In genomic region chr11:119035686-119036165, GRCm38 (mm10) we compare ENCODE assay signal across 12 mouse cellular contexts. TPM values are rescaled to one million over a fixed set of nuclear protein-coding genes. Genes with fewer than 3 reads are reported as not detected.
DNase-seq lines count a peak whose midpoint lies in the region; ATAC-seq lines count a peak whose summit lies in the region.
"Had no signal": no experiment of that assay in that cellular context is flagged by ENCODE, and none has a peak within 500 bp of the region (broad histone marks: within the 10 kb centered on the region; RNA-seq: fewer than 3 reads in every experiment).

No protein-coding gene starts in this region.

- no peak for ATAC-seq in hindbrain, embryonic 11.5 days (ENCODE audit: low FRiP score)
- no peak for ATAC-seq in midbrain, embryonic 14.5 days (ENCODE audit: low FRiP score, low TSS enrichment)

- no peak overlapping the region for H3K4me3 ChIP-seq in hindbrain, embryonic 11.5 days (ENCODE audit: low read depth, low read length)
- no peak overlapping the region; the same call in 1 of the 2 replicates for H3K4me3 ChIP-seq in midbrain, embryonic 14.5 days (replicated peaks; ENCODE audit: low read depth, low read length)
- H3K4me3 ChIP-seq: liver, embryonic 13.5 days had no signal

- peaks cover 47% of the 10 kb centered on the region for H3K27me3 ChIP-seq in hindbrain, embryonic 11.5 days (ENCODE audit: control insufficient read depth, insufficient read depth, low read length)
- peaks cover 51% of the 10 kb centered on the region for H3K27me3 ChIP-seq in midbrain, embryonic 14.5 days (ENCODE audit: control insufficient read depth, insufficient read depth, low read length)

- WGBS in hindbrain, embryonic 11.5 days = under 1% methylated on average over 21 of the region's 21 CpGs
- WGBS in midbrain, embryonic 14.5 days = 2% methylated on average over 21 of the region's 21 CpGs

- peaks cover 29% of the 10 kb centered on the region for H3K4me1 ChIP-seq in hindbrain, embryonic 11.5 days (replicated peaks; ENCODE audit: control insufficient read depth, insufficient read depth, low read length)
- peaks cover 47% of the 10 kb centered on the region for H3K4me1 ChIP-seq in midbrain, embryonic 14.5 days (ENCODE audit: control insufficient read depth, insufficient read depth, low read length)

- H3K9me3 ChIP-seq in hindbrain, embryonic 11.5 days (ENCODE audit: control insufficient read depth, low read length) = no peaks in the 10 kb centered on the region
- H3K9me3 ChIP-seq in midbrain, embryonic 14.5 days (ENCODE audit: control insufficient read depth, low read length) = no peaks in the 10 kb centered on the region
- H3K9me3 ChIP-seq: liver, embryonic 13.5 days had no signal

- no peaks in the 10 kb centered on the region for H3K36me3 ChIP-seq in hindbrain, embryonic 11.5 days (ENCODE audit: control insufficient read depth, insufficient read depth, low read length)
- H3K36me3 ChIP-seq in midbrain, embryonic 14.5 days (ENCODE audit: control insufficient read depth, insufficient read depth, low read length) = peaks cover 17% of the 10 kb centered on the region

- H3K9ac ChIP-seq in hindbrain, embryonic 11.5 days (ENCODE audit: low read depth, low read length) = no peak overlapping the region
- H3K9ac ChIP-seq in midbrain, embryonic 14.5 days (replicated peaks; ENCODE audit: low read length) = no peak overlapping the region
- H3K9ac ChIP-seq: liver, embryonic 13.5 days had no signal

- H3K4me2 ChIP-seq in hindbrain, embryonic 11.5 days (replicated peaks; ENCODE audit: low read depth, low read length) = peak overlapping the region; percentile 9
- H3K4me2 ChIP-seq in midbrain, embryonic 14.5 days (ENCODE audit: low read length) = peak overlapping the region; percentile 32
- H3K4me2 ChIP-seq: liver, embryonic 13.5 days had no signal

- no peak overlapping the region for H3K27ac ChIP-seq in hindbrain, embryonic 11.5 days (ENCODE audit: low read depth, low read length)
- no peak overlapping the region for H3K27ac ChIP-seq in midbrain, embryonic 14.5 days (replicated peaks; ENCODE audit: low read depth, low read length)
- H3K27ac ChIP-seq: liver, embryonic 13.5 days had no signal

- peak; percentile 77 for DNase-seq in ES-CJ7 (ENCODE audit: low read depth, low spot score)
- DNase-seq in embryo, embryonic 10.5 days (ENCODE audit: low spot score) = peak; percentile 72
- peak; percentile 69 for DNase-seq in hindbrain, embryonic 11.5 days (ENCODE audit: low spot score)
- DNase-seq in midbrain, embryonic 14.5 days = peak; percentile 75
- DNase-seq in left cerebral cortex, adult 9 months (ENCODE audit: low spot score in 2 of 2) = no peak
- no peak for DNase-seq in heart, adult 8-10 months (ENCODE audit: low spot score)
- no peak for DNase-seq in urinary bladder, postnatal 14 days (ENCODE audit: low spot score)
- DNase-seq: kidney, adult 8-10 months; liver, embryonic 13.5 days; right cerebral cortex, postnatal 25 days had no signal

RNA-seq across cellular contexts. Expression of gene Cbx8, which starts 5.0 kb away (rescaled TPM):
- 9.1 and 9.3 TPM in 2 replicates for polyA plus RNA-seq in hindbrain, embryonic 11.5 days (2014; fragmentation: Nextera tagmentation; extraction: Ambion mirVana)
- polyA plus RNA-seq in midbrain, embryonic 14.5 days (2014; fragmentation: Nextera tagmentation; extraction: Ambion mirVana) = 11.5 and 12.4 TPM in 2 replicates
- total RNA-seq in heart, adult 8-10 months (2022) = 1 to 10 TPM; 3.6 to 4.9 (median 4.6) TPM

RNA-seq across cellular contexts. Expression of gene Cbx2, which starts 13.0 kb away (rescaled TPM):
- 44.4 and 54.5 TPM in 2 replicates for polyA plus RNA-seq in hindbrain, embryonic 11.5 days (2014; fragmentation: Nextera tagmentation; extraction: Ambion mirVana)
- polyA plus RNA-seq in midbrain, embryonic 14.5 days (2014; fragmentation: Nextera tagmentation; extraction: Ambion mirVana) = 15.6 and 20.7 TPM in 2 replicates
- 1 to 10 TPM; 2.0 to 3.9 (median 2.9) TPM for total RNA-seq in heart, adult 8-10 months (2022)

RNA-seq across cellular contexts. Expression of gene Enpp7, which starts 47.7 kb away (rescaled TPM):
- polyA plus RNA-seq in hindbrain, embryonic 11.5 days (2014; fragmentation: Nextera tagmentation; extraction: Ambion mirVana) = not detected in 2 replicates
- not detected in 2 replicates for polyA plus RNA-seq in midbrain, embryonic 14.5 days (2014; fragmentation: Nextera tagmentation; extraction: Ambion mirVana)
- not detected for total RNA-seq in heart, adult 8-10 months (2022)
- total RNA-seq: common myeloid progenitor, adult 5-6 weeks; gastrocnemius, adult 8-10 months had no signal
- polyA plus RNA-seq: liver, embryonic 13.5 days had no signal

RNA-seq across cellular contexts. Expression of gene Cbx4, which starts 50.3 kb away (rescaled TPM):
- polyA plus RNA-seq in hindbrain, embryonic 11.5 days (2014; fragmentation: Nextera tagmentation; extraction: Ambion mirVana) = 5.4 and 7.1 TPM in 2 replicates
- 19.0 and 19.3 TPM in 2 replicates for polyA plus RNA-seq in midbrain, embryonic 14.5 days (2014; fragmentation: Nextera tagmentation; extraction: Ambion mirVana)
- 10 to 100 TPM in 1 of 4 experiments, 1 to 10 TPM in 3; 5.2 to 12.8 (median 8.4) TPM for total RNA-seq in heart, adult 8-10 months (2022)

Comparison
In these comparisons a context has a peak if more than half of its experiments do, and no peak if none do; other contexts are left out.
1. DNase-seq: peak in ES-CJ7 (single experiment), embryo, embryonic 10.5 days (single experiment), hindbrain, embryonic 11.5 days (single experiment) and midbrain, embryonic 14.5 days (single experiment); none in left cerebral cortex, adult 9 months (0 of 2), heart, adult 8-10 months (single experiment) and urinary bladder, postnatal 14 days (single experiment).